Mouse (Mus musculus): ENCODE data around the gene Tmem147. TPM values are rescaled to one million over a fixed set of nuclear protein-coding genes. Genes with fewer than 3 reads are reported as not detected.
"Not testable (repeated sequence)": the region's sequence is repeated elsewhere in the genome, so short reads cannot be mapped to it uniquely, and the experiment has no call there.

The Tmem147 gene
- total RNA-seq, 2 experiments from 2014 or later = 9.4 to 28.4 TPM

DNA sequence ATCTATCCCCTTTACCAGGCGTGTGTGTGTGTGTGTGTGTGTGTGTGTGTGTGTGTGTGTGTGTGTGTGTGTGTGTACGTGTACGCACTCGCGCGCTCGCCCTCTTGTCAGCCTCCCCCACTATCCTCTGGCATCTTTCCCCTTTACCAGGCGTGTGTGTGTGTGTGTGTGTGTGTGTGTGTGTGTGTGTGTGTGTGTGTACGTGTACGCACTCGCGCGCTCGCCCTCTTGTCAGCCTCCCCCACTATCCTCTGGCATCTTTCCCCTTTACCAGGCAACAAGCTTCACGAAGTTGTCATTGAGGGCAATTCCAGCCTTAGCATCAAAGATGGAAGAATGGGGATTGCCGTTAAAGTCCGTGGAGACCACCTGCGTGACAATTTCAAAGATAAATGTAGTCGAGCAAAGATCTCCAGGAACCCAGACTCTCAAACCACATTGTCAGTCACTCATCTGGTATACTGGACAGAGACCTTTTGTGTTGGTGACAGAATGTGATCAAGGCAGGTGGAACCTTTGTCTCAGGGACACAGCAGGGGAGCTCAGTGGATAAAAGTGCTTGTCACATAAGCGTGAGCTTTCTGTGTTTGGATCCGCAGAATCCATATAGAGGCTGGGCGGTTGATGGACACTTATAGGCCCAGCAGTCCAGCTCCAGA is 853 bp upstream of the Tmem147 start:
- ATAC-seq (replicated peaks; ENCODE audit: low FRiP score, poor library complexity, severe bottlenecking) = not testable (repeated sequence)

DNA sequence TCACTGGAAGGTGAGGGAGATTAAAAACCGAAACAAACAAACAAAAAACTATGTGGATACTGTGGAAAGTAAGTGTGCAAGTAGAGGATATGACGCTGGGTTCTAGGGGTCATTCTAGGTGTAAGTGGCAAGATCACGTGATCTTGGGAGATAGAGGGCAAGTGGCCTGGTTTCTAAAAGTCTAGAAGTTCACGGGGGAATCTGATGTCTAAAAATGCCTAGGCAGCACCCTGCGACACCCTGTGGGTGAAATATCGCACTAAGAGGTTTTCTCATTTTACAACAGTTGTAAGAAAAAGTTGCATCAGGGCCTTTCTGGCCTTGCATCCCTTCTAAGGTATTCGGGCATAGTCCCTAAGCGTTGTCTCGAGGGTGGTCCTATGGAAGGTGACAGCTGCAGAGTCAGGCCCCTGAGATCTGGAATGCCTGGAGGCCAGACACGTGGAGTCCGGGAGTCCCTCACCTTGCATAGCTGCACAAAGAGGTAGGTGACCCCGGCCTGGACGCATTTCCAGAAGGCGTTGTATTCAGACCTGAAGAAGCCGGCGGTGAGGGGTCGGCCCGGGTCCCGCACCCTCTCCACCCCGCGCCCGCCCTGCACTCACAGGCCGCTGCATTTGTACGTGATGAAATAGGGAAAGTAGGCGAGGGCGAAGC is 473 bp downstream of the Tmem147 start:
- ATAC-seq (replicated peaks; ENCODE audit: low FRiP score, poor library complexity, severe bottlenecking) = no peak

DNA sequence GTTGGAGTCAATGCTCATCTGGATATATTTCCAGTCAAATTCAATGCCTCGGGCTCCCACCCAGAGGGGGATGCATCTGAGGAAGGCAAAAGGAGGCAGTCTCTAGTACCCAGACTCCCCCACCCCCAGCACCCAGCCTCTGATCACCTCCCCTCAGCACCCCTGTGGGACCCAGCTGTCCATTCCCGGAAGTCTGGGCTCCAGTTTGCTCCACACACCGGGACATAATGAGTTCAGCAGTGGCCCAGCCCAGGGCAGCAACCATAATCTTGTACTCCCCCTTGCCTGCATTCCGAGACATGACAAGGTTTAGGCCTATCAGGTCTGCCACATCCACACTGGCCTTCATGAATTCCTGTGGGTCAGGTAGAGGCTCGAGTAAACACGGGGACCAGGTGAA is 1.1 kb downstream of the Tmem147 start:
- no peak for ATAC-seq (replicated peaks; ENCODE audit: low FRiP score, poor library complexity, severe bottlenecking)

DNA sequence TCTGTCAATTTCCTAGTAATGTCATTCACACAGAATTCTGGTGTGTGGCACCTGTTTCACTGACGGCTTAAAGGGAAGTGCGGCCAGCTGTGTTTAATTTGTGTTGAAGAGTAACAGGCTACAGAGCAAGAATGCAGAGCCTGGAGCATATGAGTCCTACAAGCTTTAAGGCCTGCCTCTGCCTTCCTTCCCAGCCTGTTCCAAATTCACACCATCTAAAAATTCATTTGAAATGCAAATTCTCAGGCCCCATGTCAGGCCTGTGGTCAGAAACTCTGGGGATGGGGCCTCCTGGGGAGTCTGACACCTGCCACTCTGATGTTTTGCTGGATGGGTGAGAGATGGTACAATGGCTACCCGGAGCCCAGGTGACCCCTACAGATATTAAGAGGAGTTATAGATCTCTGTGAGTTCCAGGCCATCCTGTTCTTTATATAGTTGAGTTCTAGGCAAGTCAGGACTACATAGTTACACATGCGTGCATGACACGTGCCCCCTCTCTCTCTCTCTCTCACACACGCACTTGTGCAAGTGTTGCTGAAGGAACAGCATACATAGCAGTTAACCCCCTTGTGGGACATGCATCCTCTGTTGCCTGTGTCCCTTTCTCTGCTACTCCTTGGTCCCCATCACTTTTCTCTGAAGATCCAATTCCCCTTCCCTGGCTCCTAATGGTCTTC is 5.9 kb downstream of the Tmem147 start:
- no peak for ATAC-seq (replicated peaks; ENCODE audit: low FRiP score, poor library complexity, severe bottlenecking)

DNA sequence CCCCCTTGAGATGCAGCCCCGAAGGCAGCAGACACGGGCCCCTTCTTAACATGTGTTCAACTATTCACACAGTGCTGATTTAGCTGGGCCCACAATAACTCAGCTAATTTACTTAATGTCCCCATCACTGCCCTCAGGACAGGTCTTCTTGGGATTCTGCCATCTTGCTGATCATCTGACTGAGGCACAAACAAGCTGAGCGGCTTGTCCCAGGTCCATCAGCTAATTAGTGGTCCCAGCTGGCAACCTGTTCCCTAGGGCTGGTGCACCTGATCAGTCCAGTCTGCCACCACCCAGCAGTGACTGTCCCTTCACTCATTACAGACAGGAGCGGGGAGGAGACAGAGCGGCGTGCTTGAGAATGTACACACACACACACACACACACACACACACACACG is 8.1 kb downstream of the Tmem147 start:
- ATAC-seq (replicated peaks; ENCODE audit: low FRiP score, poor library complexity, severe bottlenecking) = no peak

DNA sequence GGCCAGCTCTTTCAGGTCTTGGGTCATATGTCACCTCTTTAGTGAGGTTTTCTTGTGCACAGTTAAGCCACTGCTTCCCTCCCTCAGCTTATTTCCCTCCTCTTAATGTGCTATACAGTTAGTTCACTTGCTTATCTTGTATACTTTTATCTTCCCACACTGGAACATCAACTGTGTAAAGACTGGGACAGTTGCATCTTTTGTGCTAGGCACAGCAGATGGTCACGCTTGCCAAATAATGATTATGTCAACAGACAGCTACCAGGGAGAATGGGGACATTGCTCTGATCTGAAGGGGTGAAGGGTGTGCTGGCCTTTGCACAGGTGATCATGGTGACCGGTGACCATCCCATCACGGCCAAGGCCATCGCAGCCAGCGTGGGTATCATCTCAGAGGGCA is 9.7 kb downstream of the Tmem147 start:
- no peak for ATAC-seq (replicated peaks; ENCODE audit: low FRiP score, poor library complexity, severe bottlenecking)

DNA sequence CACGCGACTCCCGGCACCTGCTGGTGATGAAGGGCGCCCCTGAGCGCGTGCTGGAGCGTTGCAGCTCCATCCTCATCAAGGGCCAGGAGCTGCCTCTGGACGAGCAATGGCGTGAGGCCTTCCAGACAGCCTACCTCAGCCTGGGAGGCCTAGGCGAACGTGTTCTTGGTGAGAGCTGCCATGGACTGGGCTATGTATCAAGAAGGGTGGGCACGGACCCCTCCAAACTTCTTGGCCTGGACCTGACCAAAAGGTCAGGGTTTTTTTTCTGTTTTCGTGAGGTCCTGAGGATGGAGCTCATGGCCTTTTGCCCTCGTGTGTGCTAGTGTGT is 11.7 kb downstream of the Tmem147 start:
- ATAC-seq (replicated peaks; ENCODE audit: low FRiP score, poor library complexity, severe bottlenecking) = no peak

DNA sequence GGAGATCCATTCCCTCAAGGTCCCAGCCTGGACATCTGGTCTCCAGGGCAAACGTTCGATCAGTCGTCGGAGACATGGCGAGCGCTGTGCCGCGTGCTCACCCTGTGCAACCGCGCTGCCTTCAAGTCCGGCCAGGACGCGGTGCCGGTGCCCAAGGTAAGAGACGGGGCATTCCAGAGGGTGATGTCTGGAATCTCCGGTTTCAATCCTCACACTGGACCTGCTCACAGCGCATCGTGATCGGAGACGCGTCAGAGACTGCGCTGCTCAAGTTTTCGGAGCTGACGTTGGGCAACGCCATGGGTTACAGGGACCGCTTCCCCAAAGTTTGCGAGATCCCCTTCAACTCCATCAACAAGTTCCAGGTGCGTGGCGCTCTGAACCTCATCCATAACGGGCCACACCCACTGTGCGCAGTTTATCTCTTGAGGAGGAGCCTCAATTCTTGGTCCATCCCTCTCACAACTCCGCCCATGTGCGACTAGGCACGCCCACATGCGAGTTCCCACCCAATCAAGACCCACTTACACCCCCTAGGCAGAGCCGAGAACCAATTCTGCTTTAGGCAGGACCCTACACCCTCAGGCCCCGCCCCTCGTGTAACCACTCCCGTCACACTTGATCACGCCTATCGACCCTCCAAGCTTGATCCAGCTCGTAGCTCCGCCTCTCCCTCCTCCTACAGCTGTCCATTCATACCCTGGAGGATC is 12.2 kb downstream of the Tmem147 start:
- ATAC-seq (replicated peaks; ENCODE audit: low FRiP score, poor library complexity, severe bottlenecking) = peak; percentile 88

DNA sequence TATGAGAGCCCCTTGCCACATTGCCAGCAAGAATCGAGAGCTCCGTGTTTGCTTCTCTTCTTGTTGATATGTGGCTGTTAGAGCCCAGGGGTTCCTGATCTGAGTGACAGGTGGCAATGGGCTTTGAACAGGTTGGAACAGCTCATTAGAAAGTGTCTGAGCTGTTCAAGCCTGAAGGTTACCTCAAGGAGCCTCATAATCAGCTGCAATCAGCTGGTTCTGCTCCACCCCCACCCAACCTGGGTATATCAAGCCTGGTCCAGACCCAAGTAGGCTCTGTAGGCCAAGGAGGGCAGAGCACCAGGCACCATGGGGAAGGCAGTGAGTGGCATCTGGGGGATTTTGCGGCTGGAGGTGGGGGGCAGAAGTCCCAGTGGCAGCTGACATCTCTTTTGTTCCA is 17.4 kb downstream of the Tmem147 start, which contains the start of gene Atp4a:
Gene Atp4a (plus strand): TSS at position 268 of the 400 bp plus-strand sequence.
- no peak for ATAC-seq (replicated peaks; ENCODE audit: low FRiP score, poor library complexity, severe bottlenecking)

DNA sequence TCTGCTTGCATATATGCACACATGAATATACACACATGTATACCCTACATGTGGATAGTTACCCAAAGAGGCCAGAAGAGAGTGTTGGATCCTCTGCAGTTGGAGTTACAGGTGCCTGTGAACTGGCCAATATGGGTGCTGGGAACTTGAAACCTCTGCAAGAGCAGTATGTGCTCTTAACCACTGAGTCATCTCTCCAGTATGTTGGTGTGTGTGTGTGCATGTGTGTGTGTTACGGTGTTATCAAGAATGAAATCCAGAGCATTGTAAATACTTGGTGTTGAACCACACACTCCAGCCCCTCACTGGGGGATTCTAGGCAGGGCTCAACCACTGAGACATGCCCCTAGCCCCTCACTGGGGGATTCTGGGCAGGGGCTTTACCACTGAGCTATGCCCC is 21.9 kb downstream of the Tmem147 start:
- ATAC-seq (replicated peaks; ENCODE audit: low FRiP score, poor library complexity, severe bottlenecking) = no peak

DNA sequence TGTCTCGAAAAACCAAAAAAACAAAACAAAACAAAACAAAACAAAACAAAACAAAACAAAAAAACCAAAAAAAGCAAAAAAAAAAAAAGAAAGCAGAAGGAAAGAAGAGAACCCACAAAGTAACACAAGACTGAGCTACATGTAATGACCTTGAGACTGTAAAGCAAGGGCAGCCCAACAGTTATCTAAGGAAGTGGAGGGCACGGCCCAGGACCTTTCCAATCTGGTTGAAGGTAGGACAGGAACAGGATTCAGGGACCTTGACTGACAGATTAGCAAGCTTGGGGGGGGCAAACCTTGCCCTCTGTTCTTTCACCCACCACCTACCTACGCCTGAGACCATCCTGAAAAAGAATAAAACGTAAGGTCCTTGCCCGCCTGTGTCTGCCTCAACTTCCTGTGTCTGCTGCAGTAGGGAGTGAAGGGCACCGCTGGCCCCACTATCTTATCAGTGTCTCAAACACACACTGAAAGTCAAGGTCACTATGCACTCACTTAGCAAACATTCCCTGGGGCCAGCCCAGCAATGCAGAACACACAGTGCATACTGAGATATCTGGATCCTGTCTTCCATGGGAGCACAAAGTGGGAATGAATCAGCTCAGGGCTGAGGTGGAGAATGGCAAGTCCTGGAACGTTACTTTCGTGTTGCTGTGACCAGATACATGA is 23.0 kb downstream of the Tmem147 start:
- ATAC-seq (replicated peaks; ENCODE audit: low FRiP score, poor library complexity, severe bottlenecking) = no peak

DNA sequence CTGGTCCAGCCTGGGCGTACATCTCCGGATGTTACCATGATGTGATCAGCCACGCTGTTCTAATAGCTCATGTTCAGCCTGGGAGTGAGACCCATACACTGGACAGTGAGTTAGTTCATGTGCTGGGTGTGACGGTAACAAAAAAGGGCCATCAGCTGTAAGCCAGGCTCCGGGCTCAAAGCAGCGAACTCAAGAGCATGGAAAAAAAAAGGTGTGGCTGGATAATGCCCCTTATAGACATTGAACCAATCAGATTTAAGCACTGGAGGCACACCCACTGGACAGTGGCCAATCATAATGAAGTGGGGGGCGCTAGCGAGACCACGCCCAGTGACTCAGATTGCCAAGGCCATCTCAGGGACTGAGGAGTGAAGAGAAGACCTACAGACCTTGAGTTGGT is 30.8 kb downstream of the Tmem147 start, which contains the start of gene 2200002J24Rik:
Gene 2200002J24Rik (plus strand): TSS at position 338 of the 400 bp plus-strand sequence.
- no peak for ATAC-seq (replicated peaks; ENCODE audit: low FRiP score, poor library complexity, severe bottlenecking)

DNA sequence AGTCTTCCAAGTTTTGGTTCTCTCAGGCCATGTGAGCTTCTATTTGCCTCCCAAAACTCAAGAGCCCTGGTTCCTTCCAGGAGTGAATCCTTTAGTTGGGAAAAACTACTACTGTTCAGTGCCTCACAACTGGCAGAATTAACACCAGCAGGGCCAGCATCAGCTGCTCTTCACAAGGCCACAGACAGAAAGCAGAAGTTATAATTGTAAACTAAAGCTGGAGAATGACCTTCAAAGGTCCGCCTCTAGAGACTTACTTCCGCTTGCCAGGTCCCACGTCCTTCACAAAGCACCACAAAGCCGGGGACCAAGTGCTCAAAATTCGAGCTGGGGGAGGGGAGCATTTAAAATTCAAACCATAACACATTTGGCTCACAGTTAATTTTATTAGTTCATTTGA is 31.2 kb downstream of the Tmem147 start:
- no peak for ATAC-seq (replicated peaks; ENCODE audit: low FRiP score, poor library complexity, severe bottlenecking)

DNA sequence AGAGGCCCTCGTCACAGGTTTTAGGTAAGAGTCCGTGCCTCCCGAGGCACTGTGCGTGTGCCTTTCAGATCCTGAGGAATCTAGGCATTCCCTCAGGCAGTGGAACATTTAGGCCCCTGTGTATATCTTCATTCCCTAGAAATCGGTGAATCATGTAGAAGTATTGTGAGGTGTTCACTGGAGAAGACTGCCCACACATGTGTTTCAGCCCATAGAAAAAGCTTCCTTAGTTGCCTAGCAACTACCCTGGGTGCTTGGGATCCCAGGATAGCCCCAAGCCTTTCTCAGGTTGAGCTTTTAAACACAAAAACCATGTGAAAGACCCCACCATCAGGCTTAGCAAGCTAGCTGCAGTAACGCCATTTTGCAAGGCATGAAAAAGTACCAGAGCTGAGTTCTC is 41.0 kb downstream of the Tmem147 start:
- no peak for ATAC-seq (replicated peaks; ENCODE audit: low FRiP score, poor library complexity, severe bottlenecking)

DNA sequence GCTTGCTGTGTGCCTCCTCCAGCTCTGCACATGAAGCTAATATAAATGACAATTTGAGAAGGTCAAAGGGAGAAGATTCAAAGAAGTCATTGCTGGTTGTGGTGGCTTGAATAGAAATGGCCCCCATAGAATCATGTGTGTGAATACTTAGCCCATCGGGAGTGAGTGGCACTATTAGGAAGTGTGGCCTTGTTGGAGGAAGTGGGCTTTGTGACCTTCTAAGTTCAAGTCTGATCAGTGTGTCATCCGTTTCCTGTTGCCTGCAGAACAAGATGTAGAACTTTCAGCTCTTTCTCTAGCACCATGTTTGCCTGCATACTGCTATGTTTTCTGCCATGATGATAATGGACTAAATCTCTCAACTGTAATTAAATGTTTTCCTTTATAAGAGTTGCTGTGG is 45.9 kb downstream of the Tmem147 start:
- no peak for ATAC-seq (replicated peaks; ENCODE audit: low FRiP score, poor library complexity, severe bottlenecking)

DNA sequence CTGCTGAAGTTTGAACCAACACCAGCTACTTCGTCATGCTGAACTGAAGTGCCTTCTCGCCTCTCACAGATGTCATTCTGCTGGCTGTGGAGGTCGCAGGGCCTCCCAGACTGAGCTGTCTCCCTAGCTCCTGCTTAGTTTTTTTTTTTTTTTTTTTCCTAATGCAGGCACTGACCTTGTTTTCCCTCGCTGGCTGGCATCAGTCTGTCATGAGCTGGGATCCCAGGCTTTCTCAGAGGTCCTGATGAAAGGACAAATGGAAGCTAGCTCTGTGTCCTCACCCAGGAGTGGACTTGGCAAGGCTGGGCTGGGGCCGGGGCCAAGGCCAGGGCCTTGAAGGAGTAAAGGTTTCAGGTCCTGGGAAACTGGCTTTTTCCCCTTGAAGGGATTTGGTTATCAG is 47.4 kb downstream of the Tmem147 start:
- ATAC-seq (replicated peaks; ENCODE audit: low FRiP score, poor library complexity, severe bottlenecking) = no peak

DNA sequence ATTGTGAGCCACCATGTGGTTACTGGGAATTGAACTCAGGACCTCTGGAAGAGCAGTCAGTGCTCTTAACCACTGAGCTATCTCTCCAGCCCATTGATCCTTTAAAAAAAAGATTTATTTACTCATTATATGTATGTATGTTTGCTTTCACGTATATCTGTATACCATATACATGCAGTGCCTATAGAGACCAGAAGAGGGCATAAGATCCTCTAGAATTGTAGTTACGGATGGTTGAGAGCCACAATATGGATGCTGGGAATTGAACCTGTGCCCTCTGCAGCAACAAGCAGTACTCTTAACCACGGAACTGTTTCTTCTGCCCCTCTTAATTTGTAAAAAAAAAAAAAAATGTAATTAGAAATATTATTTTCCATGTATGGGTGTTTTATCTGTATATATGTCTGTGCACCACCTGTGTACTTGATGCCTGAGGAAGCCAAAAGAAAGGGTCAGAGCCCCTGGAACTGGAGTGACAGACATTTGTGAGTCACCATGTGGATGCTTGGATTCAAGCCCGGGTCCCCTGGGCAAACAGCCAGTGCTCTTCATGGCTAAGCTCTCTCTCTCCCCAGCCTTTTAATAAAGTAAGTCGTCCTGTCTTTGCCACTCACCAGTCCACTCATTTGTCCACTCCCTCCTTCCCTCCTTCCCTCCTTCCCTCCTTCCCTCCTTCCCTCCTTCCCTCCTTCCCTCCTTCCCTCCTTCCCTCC is 50.9 kb downstream of the Tmem147 start:
- no peak for ATAC-seq (replicated peaks; ENCODE audit: low FRiP score, poor library complexity, severe bottlenecking)

All from erythroblast, adult 5-6 weeks (primary cell).